Mouse (Mus musculus) MEL (cell line): ENCODE measurements at regions not wholly inside any gene's neighbourhood (a gene's known extent, or its start where the extent isn't known, plus 50 kb on each side); places are given as distances from the start of the nearest gene placed in this dataset.

Source experiments
- DNase-seq: peaks from one replicate; pipeline ENCODE4 v3.0.0; 2011; ENCODE audit warnings: low read depth, low spot score
- H3K27ac ChIP-seq: 2 replicates; pipeline ENCODE4 v1.5.1; 2012; ENCODE audit warnings: low read depth, mild to moderate bottlenecking, control low read depth, low read length, moderate library complexity; ENCODE audit not compliant: control insufficient read depth
- H3K27me3 ChIP-seq, 2 experiments: fragments of 150-350 bp in 1 of 2; sonication (generic) in 1 of 2; 2 replicates each; pipeline ENCODE4 v1.6.1; 2012; ENCODE audit warnings: low read length in 2 of 2, mild to moderate bottlenecking in 2 of 2, improper control_type of control experiment in 1 of 2, moderate library complexity in 1 of 2; ENCODE audit not compliant: insufficient read depth in 2 of 2, control insufficient read depth in 1 of 2
- H3K36me3 ChIP-seq, 2 experiments: 2 replicates each; pipeline ENCODE4 v1.6.1; 2012 to 2014; ENCODE audit warnings: low read length in 2 of 2, improper control_type of control experiment in 1 of 2, inconsistent platforms in 1 of 2, mild to moderate bottlenecking in 1 of 2; ENCODE audit not compliant: insufficient read depth in 2 of 2, control insufficient read depth in 1 of 2
- H3K4me1 ChIP-seq, 2 experiments: fragments of 150-350 bp in 1 of 2; sonication (generic) in 1 of 2; 2 replicates each; pipeline ENCODE4 v1.6.1; 2012; ENCODE audit warnings: low read length in 2 of 2, improper control_type of control experiment in 1 of 2, mild to moderate bottlenecking in 1 of 2; ENCODE audit not compliant: insufficient read depth in 2 of 2, control insufficient read depth in 1 of 2
- H3K4me3 ChIP-seq, 2 experiments: fragments of 150-350 bp in 1 of 2; sonication (generic) in 1 of 2; 2 replicates each; pipeline ENCODE4 v1.5.1; 2012; ENCODE audit warnings: low read depth in 2 of 2, low read length in 2 of 2, mild to moderate bottlenecking in 2 of 2, moderate library complexity in 2 of 2, control low read depth in 1 of 2, improper control_type of control experiment in 1 of 2; ENCODE audit not compliant: control insufficient read depth in 1 of 2, insufficient read depth in 1 of 2
- H3K79me2 ChIP-seq: 2 replicates; pipeline ENCODE4 v1.6.1; 2012; ENCODE audit warnings: mild to moderate bottlenecking, low read length, moderate library complexity; ENCODE audit not compliant: control insufficient read depth, poor library complexity, insufficient read depth
- H3K9ac ChIP-seq: 2 replicates; pipeline ENCODE4 v1.6.1; 2012; ENCODE audit warnings: low read depth, mild to moderate bottlenecking, control low read depth, low read length, moderate library complexity; ENCODE audit not compliant: control insufficient read depth, poor library complexity, severe bottlenecking
- H3K9me3 ChIP-seq: fragments of 150-350 bp; sonication (generic); replicated peaks from 2 replicates; pipeline ENCODE4 v1.6.1; 2012; ENCODE audit warnings: mild to moderate bottlenecking, low read length, improper control_type of control experiment, moderate library complexity; ENCODE audit not compliant: insufficient read depth
- BHLHE40 ChIP-seq: IDR thresholded peaks from 2 replicates; pipeline ENCODE4 v1.6.1; 2012; ENCODE audit warnings: low read depth, mild to moderate bottlenecking, inconsistent platforms, low read length, improper control_type of control experiment, borderline replicate concordance
- CHD2 ChIP-seq: IDR thresholded peaks from 2 replicates; pipeline ENCODE4 v1.6.1; 2011; ENCODE audit warnings: low read length, improper control_type of control experiment
- ELF1 ChIP-seq: IDR thresholded peaks from 2 replicates; pipeline ENCODE4 v1.6.1; 2014; ENCODE audit warnings: low read depth, mild to moderate bottlenecking, inconsistent platforms, low read length, improper control_type of control experiment, moderate library complexity
- EP300 ChIP-seq, 2 experiments: IDR thresholded peaks; 2 replicates each; pipeline ENCODE4 v1.6.1; 2011; ENCODE audit warnings: improper control_type of control experiment in 2 of 2, low read length in 2 of 2, low read depth in 1 of 2, mild to moderate bottlenecking in 1 of 2
- ETS1 ChIP-seq: IDR thresholded peaks from 2 replicates; pipeline ENCODE4 v1.6.1; 2012; ENCODE audit warnings: low read depth, mild to moderate bottlenecking, inconsistent platforms, low read length, improper control_type of control experiment, moderate library complexity
- GABPA ChIP-seq: IDR thresholded peaks from 2 replicates; pipeline ENCODE4 v1.6.1; 2012; ENCODE audit warnings: low read depth, mild to moderate bottlenecking, inconsistent platforms, low read length, improper control_type of control experiment, moderate library complexity
- GATA1 ChIP-seq: IDR thresholded peaks from 2 replicates; pipeline ENCODE4 v1.6.1; 2011; ENCODE audit warnings: low read depth, low read length, improper control_type of control experiment
- HCFC1 ChIP-seq: IDR thresholded peaks from 2 replicates; pipeline ENCODE4 v1.6.1; 2012; ENCODE audit warnings: low read depth, mild to moderate bottlenecking, inconsistent platforms, low read length, improper control_type of control experiment, moderate library complexity
- JUND ChIP-seq: IDR thresholded peaks from 2 replicates; pipeline ENCODE4 v1.6.1; 2011; ENCODE audit warnings: low read depth, mild to moderate bottlenecking, improper control_type of control experiment, low read length
- KAT2A ChIP-seq: conservative IDR thresholded peaks from 2 replicates; pipeline ENCODE4 v1.6.1; 2012; ENCODE audit warnings: low read depth, low read length, improper control_type of control experiment, inconsistent platforms
- MAX ChIP-seq: IDR thresholded peaks from 2 replicates; pipeline ENCODE4 v1.6.1; 2011; ENCODE audit warnings: low read length, improper control_type of control experiment
- MEF2A ChIP-seq: IDR thresholded peaks from 2 replicates; pipeline ENCODE4 v1.6.1; 2014; ENCODE audit warnings: low read depth, mild to moderate bottlenecking, inconsistent platforms, low read length, improper control_type of control experiment; ENCODE audit not compliant: poor library complexity, insufficient replicate concordance, severe bottlenecking; ENCODE audit errors: extremely low read depth
- MXI1 ChIP-seq: IDR thresholded peaks from 2 replicates; pipeline ENCODE4 v1.6.1; 2011; ENCODE audit warnings: mild to moderate bottlenecking, low read depth, low read length, improper control_type of control experiment
- POLR2A ChIP-seq, 2 experiments: IDR thresholded peaks; 2 replicates each; pipeline ENCODE4 v1.6.1; 2011 to 2012; ENCODE audit warnings: low read length in 2 of 2, mild to moderate bottlenecking in 2 of 2, control low read depth in 1 of 2, improper control_type of control experiment in 1 of 2, low read depth in 1 of 2, moderate library complexity in 1 of 2; ENCODE audit not compliant: control insufficient read depth in 1 of 2, insufficient read depth in 1 of 2, poor library complexity in 1 of 2
- POLR2AphosphoS2 ChIP-seq: IDR thresholded peaks from 2 replicates; pipeline ENCODE4 v1.6.1; 2011; ENCODE audit warnings: low read length, improper control_type of control experiment
- RAD21 ChIP-seq: IDR thresholded peaks from 2 replicates; pipeline ENCODE4 v1.6.1; 2011; ENCODE audit warnings: mild to moderate bottlenecking, low read depth, low read length, improper control_type of control experiment
- SIN3A ChIP-seq: IDR thresholded peaks from 2 replicates; pipeline ENCODE4 v1.6.1; 2012; ENCODE audit warnings: low read length, improper control_type of control experiment, inconsistent platforms
- TAL1 ChIP-seq: IDR thresholded peaks from 2 replicates; pipeline ENCODE4 v1.6.1; 2012; ENCODE audit warnings: mild to moderate bottlenecking, inconsistent platforms, low read length, moderate library complexity, mixed read lengths
- TBP ChIP-seq: IDR thresholded peaks from 2 replicates; pipeline ENCODE4 v1.8.0; 2011; ENCODE audit warnings: low read depth, low read length, improper control_type of control experiment
- TCF12 ChIP-seq: IDR thresholded peaks from 2 replicates; pipeline ENCODE4 v1.6.1; 2014; ENCODE audit warnings: low read depth, mild to moderate bottlenecking, inconsistent platforms, low read length, improper control_type of control experiment, moderate library complexity
- UBTF ChIP-seq: IDR thresholded peaks from 2 replicates; pipeline ENCODE4 v1.6.1; 2012; ENCODE audit warnings: low read depth, mild to moderate bottlenecking, inconsistent platforms, low read length, improper control_type of control experiment, moderate library complexity, borderline replicate concordance; ENCODE audit not compliant: insufficient read depth
- USF1 ChIP-seq: IDR thresholded peaks from 2 replicates; pipeline ENCODE4 v1.6.1; 2014; ENCODE audit warnings: low read depth, mild to moderate bottlenecking, inconsistent platforms, low read length, improper control_type of control experiment, moderate library complexity
- USF2 ChIP-seq, 2 experiments: IDR thresholded peaks; 2 replicates each; pipeline ENCODE4 v1.6.1; 2011 to 2012; ENCODE audit warnings: improper control_type of control experiment in 2 of 2, low read length in 2 of 2, borderline replicate concordance in 1 of 2, inconsistent platforms in 1 of 2, low read depth in 1 of 2, mild to moderate bottlenecking in 1 of 2; ENCODE audit not compliant: insufficient read depth in 1 of 2
- ZC3H11A ChIP-seq: IDR thresholded peaks from 2 replicates; pipeline ENCODE4 v1.6.1; 2012; ENCODE audit warnings: low read depth, mild to moderate bottlenecking, inconsistent platforms, low read length, improper control_type of control experiment
- ZKSCAN1 ChIP-seq: IDR thresholded peaks from 2 replicates; pipeline ENCODE4 v1.6.1; 2012; ENCODE audit warnings: low read depth, mild to moderate bottlenecking, inconsistent platforms, low read length, improper control_type of control experiment, moderate library complexity
- ZNF384 ChIP-seq: IDR thresholded peaks from 2 replicates; pipeline ENCODE4 v1.6.1; 2012; ENCODE audit warnings: low read depth, mild to moderate bottlenecking, inconsistent platforms, low read length, improper control_type of control experiment

- peak; percentile 78 for TF ChIP-seq GATA1
Measured at GRCm38 (mm10) chrX:11752973-11753590, 407.1 kb downstream of the Bcor start (continued).

GRCm38 (mm10) chrX:11755046-11755445 lies 405.1 kb downstream of the Bcor start:
- Histone ChIP-seq H3K27ac (no peak overlapping the region), H3K27me3 (no peaks in the 10 kb centered on the region), H3K9me3 (no peaks in the 10 kb centered on the region), H3K36me3 (peaks cover 0 to 12% of the 10 kb centered on the region in 2 experiments; a peak in 2 of 4 replicates), H3K79me2 (no peaks in the 10 kb centered on the region; the same call in 1 of the 2 replicates), H3K4me3 (no peak overlapping the region), H3K9ac (no peak overlapping the region), H3K4me1 (peaks cover 3 to 20% of the 10 kb centered on the region in 2 experiments; a peak in 3 of 4 replicates)
- TF ChIP-seq SIN3A (no peak), POLR2A (IDR thresholded peaks at IDR 0.05; ENCODE audit: control insufficient read depth in 1 of 2, insufficient read depth in 1 of 2, low read depth in 1 of 2, low read length in 2 of 2, poor library complexity in 1 of 2) (no peak), ETS1 (no peak), MEF2A (no peak), UBTF (no peak), GABPA (no peak), USF1 (no peak), ZNF384 (no peak), MXI1 (no peak), ZKSCAN1 (no peak), USF2 (IDR thresholded peaks at IDR 0.05; ENCODE audit: borderline replicate concordance in 1 of 2, insufficient read depth in 1 of 2, low read depth in 1 of 2, low read length in 2 of 2) (no peak), ELF1 (no peak), BHLHE40 (no peak)
- DNase-seq = no peak

- no peaks in the 10 kb centered on the region for H3K27me3 ChIP-seq
Measured at GRCm38 (mm10) chrX:11763351-11764082, 396.6 kb downstream of the Bcor start.

More at GRCm38 (mm10) chrX:11763351-11764082, 396.6 kb downstream of the Bcor start:
- H3K4me3 ChIP-seq = no peak overlapping the region
- H3K9me3 ChIP-seq = no peaks in the 10 kb centered on the region
- H3K4me1 ChIP-seq = no peaks in the 10 kb centered on the region
- no peaks in the 10 kb centered on the region for H3K79me2 ChIP-seq
- H3K27ac ChIP-seq = no peak overlapping the region
- DNase-seq = no peak
- no peaks in the 10 kb centered on the region for H3K36me3 ChIP-seq
- TF ChIP-seq RAD21 = no peak
- no peak for TF ChIP-seq CHD2
- no peak for TF ChIP-seq GABPA
- TF ChIP-seq HCFC1 = no peak
- no peak for TF ChIP-seq EP300 (IDR thresholded peaks at IDR 0.05; ENCODE audit: low read depth in 1 of 2, low read length in 2 of 2)
- no peak for TF ChIP-seq TCF12
- no peak for TF ChIP-seq TBP
- TF ChIP-seq JUND = no peak
- no peak for TF ChIP-seq ZC3H11A
- no peak for TF ChIP-seq KAT2A
- no peak for TF ChIP-seq TAL1
- no peak for TF ChIP-seq POLR2AphosphoS2
- TF ChIP-seq ZKSCAN1 = no peak
- no peak for TF ChIP-seq ZNF384
- TF ChIP-seq MAX = no peak
- no peak for TF ChIP-seq SIN3A
- no peak overlapping the region for H3K9ac ChIP-seq
